Mouse (Mus musculus) left cerebral cortex, postnatal 36 days (tissue): Measurements from ENCODE around the gene Lysmd4. TPM values are rescaled to one million over a fixed set of nuclear protein-coding genes. Genes with fewer than 3 reads are reported as not detected.

Experiments
- DNase-seq, 2 experiments: peaks; one replicate each; pipeline ENCODE4 v3.0.0; 2021 to 2022; ENCODE audit warnings: low spot score in 2 of 2, mixed read lengths in 1 of 2
- intact Hi-C: fragments of 180-260 bp; cut with DNase I; formaldehyde crosslinking; loops from one replicate; pipeline ENCODE4 v1.15.1; 2025
- total RNA-seq, 2 experiments: library from RNA; stranded (reverse); gene quantifications; 2 replicates each; pipeline ENCODE4 v1.2.3; 2021

Gene Lysmd4
- total RNA-seq, 2 experiments from 2014 or later = 35.7 to 36.5 TPM

DNA sequence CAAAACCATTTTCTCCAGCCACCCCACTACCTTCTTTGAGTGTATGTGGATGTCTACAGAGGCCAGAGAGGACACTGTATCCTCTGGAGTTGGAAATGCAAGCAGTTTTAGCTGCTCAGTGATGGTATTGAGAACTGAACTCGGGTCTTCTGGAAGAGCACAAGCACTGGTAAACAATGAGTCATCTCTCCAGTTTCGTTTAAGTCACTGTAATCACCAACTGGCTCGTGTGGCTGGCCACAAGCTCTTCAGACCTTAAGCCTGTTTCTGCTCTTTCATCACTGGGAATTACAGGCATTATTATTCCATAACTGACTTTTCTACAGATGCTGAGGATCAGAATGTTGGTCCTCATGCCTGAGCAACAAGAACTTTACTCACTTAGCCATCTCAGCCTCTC lies 82.6 kb downstream of the Lysmd4 start:
- intact Hi-C loops = no loop called here
- no peak for DNase-seq

GRCm38 (mm10) chr7:67307078-67307477 lies 84.7 kb downstream of the Lysmd4 start:
- no peak for DNase-seq
- intact Hi-C loops = no loop called here

GRCm38 (mm10) chr7:67308102-67308501 lies 85.8 kb downstream of the Lysmd4 start:
- intact Hi-C loops = no loop called here

GRCm38 (mm10) chr7:67310151-67310550 lies 87.8 kb downstream of the Lysmd4 start:
- intact Hi-C loops = no loop called here
- DNase-seq = no peak

More at GRCm38 (mm10) chr7:67308102-67308501, 85.8 kb downstream of the Lysmd4 start:
- DNase-seq = no peak

DNA sequence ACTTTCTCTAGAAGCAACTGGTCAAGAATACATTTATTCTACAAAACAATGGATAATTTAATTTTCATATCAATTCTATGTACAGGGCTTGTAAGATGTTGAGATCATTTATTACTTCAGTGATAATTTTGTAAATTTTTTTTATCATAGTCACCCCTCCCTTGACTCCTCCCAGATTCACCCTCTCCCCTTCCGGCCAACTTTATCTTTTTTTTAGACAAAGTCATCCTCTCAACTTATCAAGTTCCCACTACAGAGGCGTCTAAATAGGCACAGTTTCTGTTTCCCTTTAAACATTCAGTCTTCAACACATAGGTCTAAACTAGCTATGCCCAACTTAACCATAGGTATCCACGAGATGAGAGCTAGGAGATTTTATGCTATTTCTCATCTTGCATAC lies 90.9 kb downstream of the Lysmd4 start:
- intact Hi-C loops = no loop called here
- no peak for DNase-seq

DNA sequence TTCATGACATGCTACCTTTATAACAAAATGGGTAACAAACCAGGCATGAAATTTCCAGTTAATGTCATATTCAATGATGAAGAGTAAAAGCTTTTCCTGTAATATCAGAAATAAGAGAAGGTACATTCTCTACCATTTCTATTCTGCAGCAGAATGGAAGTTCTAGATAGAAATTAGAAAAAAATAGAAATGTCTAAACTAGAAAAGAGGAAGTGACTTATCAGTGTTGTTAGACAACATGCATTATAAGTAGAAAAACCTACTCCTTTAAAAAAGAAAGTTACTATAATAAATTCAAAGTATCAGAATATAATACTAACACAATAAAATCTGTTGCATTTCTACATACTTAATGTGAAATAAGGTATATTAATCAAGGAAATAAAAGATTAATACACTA lies 96.4 kb downstream of the Lysmd4 start:
- intact Hi-C loops = no loop called here
- no peak for DNase-seq

DNA sequence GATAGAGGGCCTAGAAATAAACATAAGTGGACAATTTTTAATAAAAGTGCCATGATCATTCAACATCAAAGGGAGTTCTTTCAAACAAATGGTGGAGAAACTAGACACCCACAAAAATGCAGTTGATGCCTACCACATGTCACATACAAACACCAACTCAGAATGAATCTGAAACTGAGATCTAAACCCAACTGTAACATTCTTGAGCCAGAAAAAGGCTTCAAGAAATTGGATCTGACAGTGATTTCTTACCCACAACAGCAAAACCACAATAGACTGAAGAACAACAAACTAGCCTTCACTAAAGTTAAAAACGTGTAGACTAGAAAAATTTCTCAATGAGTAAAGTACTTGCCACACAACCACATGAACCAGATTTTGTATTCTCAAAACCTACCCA lies 98.0 kb downstream of the Lysmd4 start:
- DNase-seq = no peak
- intact Hi-C loops = no loop called here

GRCm38 (mm10) chr7:67342067-67342625 lies 119.8 kb downstream of the Lysmd4 start:
- intact Hi-C loops = no loop called here
- DNase-seq = no peak

GRCm38 (mm10) chr7:67344443-67344842 lies 122.1 kb downstream of the Lysmd4 start:
- no peak for DNase-seq
- intact Hi-C loops = no loop called here

- no peak for DNase-seq
- intact Hi-C loops = no loop called here
Measured at GRCm38 (mm10) chr7:67352989-67353388, 130.6 kb downstream of the Lysmd4 start.

- DNase-seq = no peak
- intact Hi-C loops = no loop called here
Measured at GRCm38 (mm10) chr7:67353667-67354066, 131.3 kb downstream of the Lysmd4 start.

DNA sequence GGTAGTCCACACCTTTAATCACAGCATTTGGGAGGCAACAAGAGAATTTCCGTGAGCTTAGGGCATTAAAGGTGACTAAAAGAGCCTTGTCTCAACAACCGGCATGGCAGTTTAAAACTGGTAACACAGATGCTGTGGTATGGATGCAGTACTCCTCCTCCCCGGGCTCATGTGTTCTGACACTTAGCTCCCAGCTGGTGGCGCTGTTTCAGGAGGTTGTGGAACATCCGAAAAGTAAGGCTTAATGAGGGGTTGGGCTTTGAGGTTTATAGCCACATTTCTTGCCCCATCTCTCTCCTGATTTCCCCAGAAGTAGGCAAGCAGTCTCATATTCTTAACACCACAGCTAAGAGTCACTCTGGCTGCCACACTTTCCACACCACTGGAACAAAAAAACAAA lies 133.5 kb downstream of the Lysmd4 start:
- no peak for DNase-seq
- intact Hi-C loops = no loop called here

Other genes with a start within 250 kb of the Lysmd4 start
- gene Mef2a, start 150.3 kb downstream of the Lysmd4 start, total RNA-seq = 100 to 1,000 TPM; 101 to 114 TPM